Mouse (Mus musculus): ENCODE data around the gene Gpsm3.
"Not testable (repeated sequence)": the region's sequence is repeated elsewhere in the genome, so short reads cannot be mapped to it uniquely, and the experiment has no call there.

Gpsm3 gene

DNA sequence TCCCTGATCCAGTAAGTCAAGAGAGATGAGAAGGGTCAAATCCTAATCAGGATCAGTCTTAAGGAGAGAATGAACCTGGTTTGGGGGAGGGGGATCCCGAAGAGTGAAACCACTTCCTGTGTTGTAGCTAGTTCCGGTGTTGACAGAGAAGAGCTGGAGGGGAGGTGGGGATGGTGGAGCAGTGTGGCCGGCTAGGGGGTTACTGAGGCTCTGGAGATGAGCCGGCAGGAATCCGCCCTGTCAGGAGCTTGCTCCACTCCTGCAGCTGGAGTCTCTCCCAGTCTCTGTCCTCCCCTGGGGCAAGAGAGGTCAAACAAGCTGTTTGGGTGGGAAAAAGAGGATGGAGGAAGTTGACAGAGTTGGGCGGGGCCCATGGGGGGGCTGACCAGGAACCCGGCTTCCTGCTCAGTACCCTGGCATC, at the start of gene Gpsm3:
TSS of gene Gpsm3 (plus strand) at position 126 of the 421 bp plus-strand sequence.
- peak; percentile 72 for DNase-seq (ENCODE audit: low read depth)

DNA sequence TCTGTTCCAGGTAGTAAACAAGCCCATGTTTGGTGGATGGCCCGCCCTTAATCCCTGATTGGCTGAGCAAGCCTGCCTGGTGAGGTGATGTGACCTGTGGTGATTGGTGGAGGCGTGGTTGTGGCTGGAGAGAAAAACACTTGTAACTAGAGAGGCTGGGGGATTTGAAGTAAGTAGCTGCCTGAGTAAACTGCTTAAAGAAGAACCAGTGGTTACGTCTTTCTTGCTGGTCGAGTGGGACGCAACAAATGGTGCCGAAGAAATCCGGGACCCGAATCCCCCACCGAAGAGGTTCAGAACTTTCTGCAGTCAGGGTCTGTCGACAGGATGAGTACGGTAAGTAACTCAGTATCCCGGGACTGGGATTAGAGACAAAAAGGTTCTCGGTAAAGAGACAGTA, 46.0 kb upstream of the Gpsm3 start:
- not testable (repeated sequence) for DNase-seq (ENCODE audit: low read depth)

DNA sequence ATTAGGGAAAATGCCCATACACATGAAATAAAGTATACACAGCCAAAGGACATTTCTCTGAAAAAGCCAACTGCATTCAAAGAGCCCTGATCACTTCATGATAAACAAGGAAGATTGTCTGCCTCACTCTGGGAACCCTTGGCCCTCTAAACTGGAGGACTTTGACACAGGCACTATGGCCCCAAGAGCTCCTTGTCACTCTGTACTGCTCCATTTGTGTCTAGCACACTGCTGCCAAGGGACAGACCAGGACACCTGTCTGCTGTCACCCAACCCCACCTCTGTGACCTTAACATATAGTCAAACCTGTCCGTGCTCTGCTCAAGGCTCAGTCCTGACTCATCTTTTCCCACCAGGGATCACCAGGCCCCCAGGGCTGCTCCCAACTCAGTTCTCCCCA, 42.8 kb upstream of the Gpsm3 start:
- no peak for DNase-seq (ENCODE audit: low read depth)

DNA sequence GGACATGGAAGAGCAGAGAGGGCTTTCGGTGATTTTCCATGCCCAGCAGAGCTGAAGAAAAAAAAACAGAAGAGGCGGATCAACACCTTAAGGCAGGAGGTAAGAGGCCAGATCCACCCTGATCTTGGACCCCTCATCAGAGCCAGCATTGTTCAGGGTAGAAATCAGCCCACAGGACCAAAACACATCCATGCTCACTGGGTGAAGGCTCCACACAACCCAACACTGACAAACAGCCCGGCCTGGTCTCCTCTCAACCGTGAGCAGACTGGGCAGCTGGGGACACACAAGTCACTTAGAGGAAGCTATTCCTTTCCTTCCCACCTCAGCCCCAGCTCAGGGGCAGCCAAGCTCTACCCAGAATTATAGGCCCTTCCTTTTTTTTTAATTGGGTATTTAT, 42.0 kb upstream of the Gpsm3 start:
- DNase-seq (ENCODE audit: low read depth) = no peak

DNA sequence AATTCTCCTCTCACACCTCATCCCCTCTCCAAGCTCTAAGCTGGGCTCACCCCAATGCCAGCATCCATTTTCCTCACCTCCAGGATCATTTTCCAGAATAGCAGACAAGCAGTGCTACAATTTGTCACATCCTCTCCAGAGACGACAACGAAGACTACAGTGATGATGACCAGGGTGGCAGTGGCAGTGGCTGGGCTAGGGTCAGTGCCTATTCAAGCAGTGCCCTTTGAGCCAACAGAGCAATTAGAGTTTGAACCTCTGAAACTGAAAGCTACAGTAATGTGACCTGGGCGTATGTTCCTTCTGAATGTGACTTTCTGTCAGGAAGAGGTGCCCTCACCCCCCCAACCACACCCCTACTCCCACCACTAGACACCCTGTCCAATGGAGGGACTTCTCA, 40.5 kb upstream of the Gpsm3 start:
- DNase-seq (ENCODE audit: low read depth) = no peak

DNA sequence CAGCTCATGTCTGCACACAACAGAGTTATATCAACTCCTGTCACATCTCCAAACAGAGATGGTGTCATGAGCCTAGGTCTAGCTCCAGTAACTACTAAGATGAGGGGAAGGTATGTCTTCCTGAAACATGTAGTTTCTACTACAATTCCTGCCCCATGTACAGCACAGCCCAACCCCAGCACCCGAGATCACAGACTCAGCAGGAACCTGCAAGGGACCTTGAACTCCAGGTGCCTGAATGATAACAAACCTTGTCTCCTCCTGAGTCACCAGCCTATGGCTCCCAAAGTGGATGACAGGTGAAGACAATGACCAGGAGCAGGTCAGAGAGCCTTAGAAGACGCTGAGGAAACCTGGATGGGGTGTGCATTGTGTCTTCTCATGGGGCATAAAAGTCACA, 39.8 kb upstream of the Gpsm3 start:
- no peak for DNase-seq (ENCODE audit: low read depth)

DNA sequence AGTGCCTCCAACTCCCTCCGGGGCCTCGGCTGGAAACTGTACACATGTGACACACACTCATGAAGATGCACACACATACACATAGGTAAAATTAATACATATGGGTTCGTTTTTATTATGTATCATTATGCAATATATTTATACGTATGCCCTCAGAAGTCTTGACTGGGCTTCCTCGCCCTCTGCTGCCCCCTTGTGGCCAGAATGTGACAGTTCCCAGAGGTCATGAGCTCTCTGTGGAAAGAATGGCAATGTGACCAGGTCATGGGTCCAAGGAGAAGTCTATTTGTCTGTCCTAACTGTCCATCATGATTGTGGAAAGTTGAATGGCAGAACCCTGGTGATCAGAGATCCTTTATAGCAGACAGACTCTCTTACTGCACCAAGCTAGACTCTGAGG, 34.1 kb upstream of the Gpsm3 start:
- peak; percentile 84 for DNase-seq (ENCODE audit: low read depth)

DNA sequence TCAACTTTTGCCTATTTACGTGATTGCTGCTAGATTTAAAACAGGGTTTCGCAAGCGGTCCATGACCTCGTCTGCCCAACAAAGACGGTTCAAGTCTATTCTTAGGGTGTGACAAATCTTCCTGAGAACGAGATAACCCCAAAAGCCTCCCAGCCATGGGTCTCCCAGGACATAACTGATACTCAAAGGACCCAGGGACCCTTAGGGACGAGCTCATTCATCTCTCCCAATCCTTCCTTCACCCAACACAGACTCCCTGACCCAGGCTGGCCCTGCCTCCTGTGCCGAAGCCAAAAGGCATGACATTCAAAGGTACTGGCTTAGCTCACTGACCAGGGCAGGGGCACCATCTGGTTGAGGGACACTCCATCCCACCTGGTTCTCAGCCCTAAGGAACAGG, 33.2 kb upstream of the Gpsm3 start:
- DNase-seq (ENCODE audit: low read depth) = no peak

DNA sequence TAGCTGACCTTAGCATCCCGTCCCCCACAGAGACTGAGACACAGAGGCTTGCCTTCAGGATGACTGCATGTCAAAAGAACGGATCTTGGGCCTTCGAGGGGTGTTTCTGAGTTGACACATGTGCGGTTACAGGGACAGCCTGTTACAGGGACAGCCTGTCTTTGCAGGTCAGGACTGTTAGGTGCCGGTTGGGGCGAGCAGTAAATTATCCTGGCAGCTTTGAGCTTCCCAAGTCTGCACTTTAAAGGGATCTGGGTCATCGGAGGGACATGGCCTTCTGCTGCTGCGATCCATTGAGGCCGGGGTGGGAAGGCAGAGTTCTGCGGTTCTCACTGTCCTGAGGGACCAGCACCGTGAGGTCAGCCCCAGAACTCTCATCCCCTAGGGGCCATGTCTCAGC, 32.2 kb upstream of the Gpsm3 start:
- no peak for DNase-seq (ENCODE audit: low read depth)

DNA sequence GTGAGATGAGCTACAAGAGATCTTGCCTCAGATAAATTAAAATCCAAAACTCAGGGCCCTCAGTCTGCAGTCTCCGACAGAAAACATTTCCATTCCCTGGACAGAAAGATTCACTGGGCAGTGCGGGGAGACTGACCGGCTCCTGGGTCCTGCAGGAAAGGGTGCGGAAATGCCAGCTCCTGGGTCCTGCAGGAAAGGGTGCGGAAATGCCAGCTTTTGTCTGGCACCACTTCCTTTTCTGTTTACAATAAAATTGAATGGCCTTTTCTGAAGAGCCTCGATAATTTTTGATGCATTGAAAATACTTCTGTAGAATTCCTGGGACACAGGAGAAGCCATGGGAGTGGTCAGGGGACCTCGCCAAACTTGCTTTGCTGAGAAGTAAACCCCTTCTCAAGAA, 30.5 kb upstream of the Gpsm3 start:
- DNase-seq (ENCODE audit: low read depth) = no peak

DNA sequence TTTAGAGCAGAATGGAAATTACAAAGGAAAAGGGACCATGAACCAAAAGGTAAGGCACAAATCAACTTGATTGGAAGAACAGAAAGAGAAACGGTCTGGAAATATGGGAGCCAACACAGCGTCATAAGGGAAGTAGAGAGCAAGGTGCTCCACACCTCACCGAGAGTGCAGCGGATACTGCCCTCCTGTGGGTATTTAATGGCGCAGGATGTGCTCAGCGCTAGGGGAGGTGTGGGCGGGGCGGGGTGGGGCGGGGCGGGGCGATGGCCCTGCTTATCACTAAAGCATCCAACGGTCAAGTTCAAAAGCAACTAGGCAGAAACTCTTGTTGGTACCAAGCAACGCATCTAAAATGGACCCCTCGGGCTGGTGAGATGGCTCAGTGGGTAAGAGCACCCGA, 29.7 kb upstream of the Gpsm3 start:
- peak; percentile 40 for DNase-seq (ENCODE audit: low read depth)

DNA sequence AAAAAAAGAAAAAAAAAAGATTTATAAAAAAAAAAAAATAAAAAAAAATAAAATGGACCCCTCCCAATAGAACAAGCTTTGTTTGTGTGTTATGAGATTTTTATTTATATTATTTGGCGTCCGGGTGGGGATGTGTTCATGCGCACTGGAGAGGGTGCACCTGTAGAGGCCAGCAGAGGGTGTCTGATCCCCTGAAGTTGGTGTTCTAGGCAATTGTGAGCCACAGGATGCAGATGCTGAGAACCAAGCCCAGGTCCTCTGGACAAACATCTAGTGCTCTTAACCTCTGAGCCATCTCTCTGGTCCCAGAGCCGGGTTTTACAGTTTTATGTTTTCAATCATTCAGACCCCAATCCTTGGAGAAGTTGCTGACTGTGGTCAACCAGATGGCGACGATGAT, 29.2 kb upstream of the Gpsm3 start:
- DNase-seq (ENCODE audit: low read depth) = no peak

DNA sequence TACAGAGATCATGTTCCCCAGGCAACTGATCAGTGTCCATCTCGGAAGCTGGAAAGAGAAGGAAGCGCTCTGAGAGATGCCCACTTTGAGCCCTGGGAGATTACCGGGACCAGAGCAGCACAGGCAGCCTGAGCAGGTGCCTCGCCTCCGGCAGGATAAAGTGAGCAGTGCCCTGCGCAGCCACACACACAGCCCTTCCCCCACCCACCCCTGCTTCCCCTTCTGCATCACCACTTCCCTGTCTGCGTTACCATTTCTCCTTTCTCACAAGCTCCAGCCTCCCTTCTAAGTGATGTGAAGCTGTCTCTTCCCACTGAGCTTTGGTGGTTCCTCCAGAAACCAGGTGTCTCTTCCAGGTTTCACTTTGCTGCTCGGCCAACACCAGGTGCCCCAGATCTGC, 28.4 kb upstream of the Gpsm3 start:
- DNase-seq (ENCODE audit: low read depth) = peak; percentile 39

DNA sequence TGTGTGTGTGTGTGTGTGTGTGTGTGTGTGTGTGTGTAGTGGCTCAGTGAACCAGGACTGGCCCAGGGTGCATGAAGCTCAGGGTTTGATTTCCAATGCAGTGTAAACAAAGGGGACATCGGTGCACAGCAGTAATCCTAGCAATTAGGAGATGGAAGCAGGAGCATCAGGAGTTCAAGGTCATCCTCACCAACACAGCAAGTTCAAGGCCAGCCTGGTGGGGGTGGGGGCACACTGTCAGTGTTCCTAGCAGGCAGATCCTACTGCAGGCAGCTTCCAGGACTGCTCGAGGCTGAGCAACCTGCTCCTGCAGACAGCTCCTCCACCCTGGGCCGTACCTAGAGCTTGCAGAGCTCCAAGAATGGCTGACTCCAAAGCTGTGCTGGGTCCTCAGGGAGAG, 27.0 kb upstream of the Gpsm3 start:
- DNase-seq (ENCODE audit: low read depth) = no peak

DNA sequence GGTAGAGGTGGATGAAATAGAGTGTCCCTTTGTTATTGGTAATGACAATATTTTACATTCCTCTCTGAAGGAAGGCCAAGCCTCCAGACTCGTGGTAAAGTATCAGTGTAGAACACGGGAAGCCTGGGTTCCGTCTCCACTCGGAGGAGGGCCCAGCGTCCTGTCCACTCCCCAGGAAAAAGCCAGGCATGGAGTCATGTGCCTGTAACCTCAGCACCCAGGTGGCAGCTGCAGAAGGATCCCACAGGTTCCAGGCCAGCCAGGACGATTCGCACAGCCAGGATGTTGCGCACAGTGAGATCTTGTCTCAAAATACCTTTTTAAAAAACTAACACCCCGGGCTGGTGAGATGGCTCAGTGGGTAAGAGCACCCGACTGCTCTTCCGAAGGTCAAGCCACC, 26.3 kb upstream of the Gpsm3 start:
- DNase-seq (ENCODE audit: low read depth) = no peak

DNA sequence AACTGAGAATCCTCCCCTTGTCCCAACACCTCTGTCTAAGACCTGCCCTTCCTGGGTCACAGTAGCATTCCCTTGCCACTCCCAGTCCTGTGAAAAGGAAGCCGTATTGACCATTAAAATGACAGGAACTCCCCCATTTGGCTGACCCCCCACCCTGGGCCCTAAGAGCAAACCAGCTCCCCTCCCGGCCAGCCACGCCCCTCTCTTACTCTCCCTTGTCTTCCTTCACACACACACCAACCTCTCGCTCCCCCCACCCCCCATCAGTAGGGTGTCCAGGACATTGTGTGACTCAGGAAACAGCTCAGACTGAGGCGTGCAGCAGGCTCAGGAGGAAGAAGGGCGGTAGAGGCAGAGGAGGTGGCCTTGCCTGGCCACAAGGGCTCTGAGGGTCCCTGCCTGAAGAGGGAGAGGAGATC, 25.6 kb upstream of the Gpsm3 start, which contains the start of gene Notch4:
TSS of gene Notch4 (plus strand) at position 266 of the 419 bp plus-strand sequence.
- DNase-seq (ENCODE audit: low read depth) = no peak

DNA sequence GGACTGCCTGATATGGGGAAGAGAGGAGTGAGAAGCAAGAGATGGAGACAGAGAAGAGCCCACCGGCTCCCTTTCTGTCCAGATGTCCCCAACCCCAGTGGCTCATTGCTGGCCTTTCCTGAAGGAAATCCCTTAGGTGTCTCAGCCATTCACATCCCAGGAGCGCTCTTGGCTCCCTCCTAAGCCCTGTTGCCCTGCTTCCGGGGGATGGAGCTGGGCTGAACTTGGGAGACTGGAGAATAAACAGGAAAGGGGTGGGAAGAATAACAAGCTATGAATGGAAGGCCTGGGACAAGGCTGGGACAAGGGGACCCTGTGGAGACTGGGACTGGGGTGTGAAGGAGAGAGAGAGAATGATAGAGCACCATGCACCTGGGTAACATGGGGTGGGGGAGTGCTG, 24.8 kb upstream of the Gpsm3 start:
- no peak for DNase-seq (ENCODE audit: low read depth)

DNA sequence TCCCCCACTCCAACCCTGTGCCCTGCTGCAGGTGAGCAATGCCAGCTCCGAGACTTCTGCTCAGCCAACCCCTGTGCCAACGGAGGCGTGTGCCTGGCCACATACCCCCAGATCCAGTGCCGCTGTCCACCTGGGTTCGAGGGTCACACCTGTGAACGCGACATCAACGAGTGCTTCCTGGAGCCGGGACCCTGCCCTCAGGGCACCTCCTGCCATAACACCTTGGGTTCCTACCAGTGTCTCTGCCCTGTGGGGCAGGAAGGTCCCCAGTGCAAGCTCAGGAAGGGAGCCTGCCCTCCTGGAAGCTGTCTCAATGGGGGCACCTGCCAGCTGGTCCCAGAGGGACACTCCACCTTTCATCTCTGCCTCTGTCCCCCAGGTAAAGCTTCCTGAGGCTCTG, 22.3 kb upstream of the Gpsm3 start:
- no peak for DNase-seq (ENCODE audit: low read depth)

DNA sequence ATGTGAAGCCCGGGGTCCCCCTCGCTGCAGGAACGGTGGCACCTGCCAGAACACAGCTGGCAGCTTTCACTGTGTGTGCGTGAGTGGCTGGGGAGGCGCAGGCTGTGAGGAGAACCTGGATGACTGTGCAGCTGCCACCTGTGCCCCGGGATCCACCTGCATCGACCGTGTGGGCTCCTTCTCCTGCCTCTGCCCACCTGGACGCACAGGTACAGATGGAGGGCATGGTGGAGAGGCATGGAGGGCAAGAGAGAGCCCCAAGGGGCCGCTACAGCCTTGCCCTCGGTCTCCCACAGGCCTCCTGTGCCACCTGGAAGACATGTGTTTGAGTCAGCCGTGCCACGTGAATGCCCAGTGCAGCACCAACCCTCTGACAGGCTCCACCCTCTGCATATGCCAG, 21.2 kb upstream of the Gpsm3 start:
- no peak for DNase-seq (ENCODE audit: low read depth)

DNA sequence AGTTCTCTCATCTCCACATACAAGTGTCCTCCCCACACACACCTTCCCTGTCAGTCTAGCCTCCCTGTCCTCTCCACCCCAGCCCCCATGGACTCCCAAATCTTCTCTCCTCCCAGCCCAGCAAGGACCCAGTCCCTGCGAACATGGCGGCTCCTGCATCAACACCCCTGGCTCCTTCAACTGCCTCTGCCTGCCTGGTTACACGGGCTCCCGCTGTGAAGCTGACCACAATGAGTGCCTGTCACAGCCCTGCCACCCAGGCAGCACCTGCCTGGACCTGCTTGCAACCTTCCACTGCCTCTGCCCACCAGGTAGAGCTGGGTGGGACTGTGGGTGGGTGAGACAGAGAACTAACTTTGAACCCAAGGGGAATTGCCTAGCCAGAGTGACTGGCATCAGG, 19.7 kb upstream of the Gpsm3 start:
- no peak for DNase-seq (ENCODE audit: low read depth)

DNA sequence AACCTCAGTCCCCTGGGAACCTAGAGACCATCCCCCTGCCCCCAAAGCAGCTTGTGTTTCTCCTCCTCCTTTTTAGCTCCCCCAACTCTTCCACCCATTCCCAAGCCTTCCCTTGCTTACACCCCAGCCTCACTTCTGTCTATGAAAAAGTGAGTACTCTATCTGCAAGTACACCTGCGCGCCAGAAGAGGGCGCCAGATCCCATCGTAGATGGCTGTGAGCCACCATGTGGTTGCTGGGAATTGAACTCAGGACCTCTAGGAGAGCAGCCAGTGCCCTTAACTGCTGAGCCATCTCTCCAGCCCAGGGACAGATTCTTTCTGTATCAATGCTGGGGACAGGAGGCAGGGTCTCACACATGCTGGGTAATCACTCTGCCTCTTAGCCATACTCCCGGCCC, 17.7 kb upstream of the Gpsm3 start:
- DNase-seq (ENCODE audit: low read depth) = peak; percentile 61

DNA sequence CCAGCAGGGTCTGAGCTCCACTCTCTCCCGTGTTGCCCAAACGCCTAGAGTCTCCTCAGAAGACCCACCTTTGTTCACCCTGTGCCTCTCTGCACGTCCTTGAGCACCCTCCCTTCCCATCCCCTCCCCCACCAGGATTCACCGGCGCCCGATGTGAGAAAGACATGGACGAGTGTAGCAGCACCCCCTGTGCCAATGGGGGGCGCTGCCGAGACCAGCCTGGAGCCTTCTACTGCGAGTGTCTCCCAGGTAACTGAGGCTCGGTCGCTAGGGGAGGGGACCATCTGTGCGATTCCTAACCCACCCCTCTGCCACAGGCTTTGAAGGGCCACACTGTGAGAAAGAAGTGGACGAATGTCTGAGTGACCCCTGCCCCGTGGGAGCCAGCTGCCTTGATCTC, 17.2 kb upstream of the Gpsm3 start:
- DNase-seq (ENCODE audit: low read depth) = no peak

DNA sequence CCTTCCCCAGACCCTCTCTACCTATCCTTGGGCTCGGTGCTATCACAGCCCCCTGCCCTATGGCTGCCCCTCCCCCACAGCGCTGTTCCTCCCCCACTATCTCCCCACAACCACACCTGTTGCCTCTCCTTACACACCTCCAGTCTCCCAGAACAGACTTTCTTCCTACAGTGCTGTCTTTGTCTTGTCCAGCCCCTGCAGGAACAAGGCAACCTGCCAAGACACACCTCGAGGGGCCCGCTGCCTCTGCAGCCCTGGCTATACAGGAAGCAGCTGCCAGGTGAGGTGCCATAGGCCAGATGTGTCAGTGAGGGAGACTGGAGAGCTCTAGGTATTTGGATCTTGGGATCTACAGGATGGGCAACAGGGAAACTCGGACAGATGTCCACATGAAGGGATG, 13.0 kb upstream of the Gpsm3 start:
- DNase-seq (ENCODE audit: low read depth) = no peak

DNA sequence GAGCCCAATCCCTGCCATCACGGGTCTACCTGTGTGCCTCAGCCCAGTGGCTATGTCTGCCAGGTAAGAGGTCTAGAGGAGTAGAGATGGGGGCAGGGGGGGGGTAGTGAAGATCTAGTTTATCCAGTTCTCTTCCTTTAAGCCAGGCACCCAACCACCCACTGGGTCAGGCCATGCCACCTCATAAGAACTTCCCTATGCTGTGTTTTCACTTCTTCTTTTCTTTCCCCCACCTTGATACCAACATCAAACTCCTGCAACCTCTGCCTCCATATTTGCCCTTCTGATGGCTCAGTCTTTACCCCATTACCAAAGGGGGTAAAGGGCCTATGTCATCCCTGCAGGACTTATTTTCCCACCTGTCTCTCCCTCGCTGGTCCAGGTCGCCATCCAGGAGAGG, 11.5 kb upstream of the Gpsm3 start:
- DNase-seq (ENCODE audit: low read depth) = no peak

DNA sequence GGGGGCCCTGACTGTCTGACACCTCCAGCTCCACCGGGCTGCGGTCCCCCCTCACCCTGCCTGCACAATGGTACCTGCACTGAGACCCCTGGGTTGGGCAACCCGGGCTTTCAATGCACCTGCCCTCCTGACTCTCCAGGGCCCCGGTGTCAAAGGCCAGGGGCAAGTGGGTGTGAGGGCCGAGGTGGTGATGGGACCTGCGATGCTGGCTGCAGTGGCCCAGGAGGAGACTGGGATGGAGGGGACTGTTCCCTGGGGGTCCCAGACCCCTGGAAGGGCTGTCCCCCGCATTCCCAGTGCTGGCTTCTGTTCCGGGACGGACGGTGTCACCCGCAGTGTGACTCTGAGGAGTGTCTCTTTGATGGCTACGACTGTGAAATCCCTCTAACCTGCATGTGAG, 7.1 kb upstream of the Gpsm3 start:
- DNase-seq (ENCODE audit: low read depth) = no peak

Data from naive thymus-derived CD4-positive, alpha-beta T cell, adult 2 months (primary cell).